Mouse (Mus musculus) common myeloid progenitor, adult 5-6 weeks (primary cell): Measurements from ENCODE around the gene Gskip. TPM values are rescaled to one million over a fixed set of nuclear protein-coding genes. Genes with fewer than 3 reads are reported as not detected.
A peak's percentile ranks its signal among the peaks of the same experiment; 100 is the strongest.

Experiments used
- ATAC-seq: replicated peaks from 2 replicates; pipeline ENCODE4 v1.8.0; 2016; ENCODE audit warnings: low read depth, mild to moderate bottlenecking, moderate TSS enrichment, inconsistent platforms; ENCODE audit not compliant: poor library complexity, severe bottlenecking
- total RNA-seq: library from RNA; stranded (forward); fragments of 200-1000, 187-1606 nt; gene quantifications from 2 replicates; pipeline ENCODE4 v1.2.3, GENCODE M21; 2017

Gene Gskip
- total RNA-seq, 1 experiment from 2014 or later = 10.7 TPM

DNA sequence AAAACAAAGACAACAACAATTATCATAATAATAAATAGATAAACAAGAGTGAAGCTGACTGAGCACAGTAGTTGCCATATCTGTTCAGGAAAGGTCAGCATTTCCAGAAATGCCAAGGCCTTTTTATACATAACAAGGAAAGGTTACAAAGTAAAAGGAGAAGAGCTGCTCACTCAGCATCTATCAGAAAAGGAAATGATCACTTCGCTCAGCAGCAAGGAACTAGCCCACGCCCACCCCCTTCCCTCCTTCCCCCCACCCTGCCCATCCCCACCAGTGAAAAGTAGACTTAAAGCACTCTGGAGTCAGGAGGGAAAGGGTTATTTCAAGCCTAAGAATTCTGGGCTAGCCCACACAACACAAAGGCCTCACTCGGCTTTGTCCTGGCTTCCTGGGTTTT, 35.6 kb downstream of the Gskip start:
- no peak for ATAC-seq

DNA sequence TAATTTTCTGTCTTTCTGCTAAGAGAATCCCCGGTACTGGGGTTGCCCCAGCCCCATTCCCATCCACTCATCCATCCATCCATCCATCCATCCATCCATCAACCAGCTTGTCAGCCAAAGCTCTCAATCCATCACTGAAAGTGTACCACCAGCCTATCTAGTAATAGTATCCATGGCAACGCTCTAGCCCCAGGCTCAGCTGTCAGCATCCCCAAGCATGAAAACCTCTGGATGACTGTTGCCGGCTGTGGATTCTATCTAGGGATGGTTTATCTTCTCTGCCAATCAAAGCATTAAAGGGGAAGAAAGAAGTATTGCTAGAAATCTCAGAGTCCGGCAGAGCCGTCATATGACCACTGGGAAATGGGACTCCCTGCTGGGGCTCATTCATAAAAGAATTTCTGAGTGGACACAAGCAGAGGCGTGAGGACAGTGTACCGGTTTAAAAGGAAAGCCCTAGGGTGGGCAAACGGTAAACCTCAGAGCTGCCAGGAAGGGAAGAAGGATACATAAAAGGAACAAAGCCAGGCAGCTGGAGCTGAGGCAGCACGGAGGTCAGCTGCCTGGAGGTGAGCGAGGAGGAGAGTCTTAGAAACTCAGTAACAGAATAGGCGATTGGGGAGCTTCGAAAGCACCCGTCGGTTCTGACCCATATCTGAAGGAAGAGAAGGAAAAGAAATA, 37.0 kb downstream of the Gskip start:
- no peak for ATAC-seq

DNA sequence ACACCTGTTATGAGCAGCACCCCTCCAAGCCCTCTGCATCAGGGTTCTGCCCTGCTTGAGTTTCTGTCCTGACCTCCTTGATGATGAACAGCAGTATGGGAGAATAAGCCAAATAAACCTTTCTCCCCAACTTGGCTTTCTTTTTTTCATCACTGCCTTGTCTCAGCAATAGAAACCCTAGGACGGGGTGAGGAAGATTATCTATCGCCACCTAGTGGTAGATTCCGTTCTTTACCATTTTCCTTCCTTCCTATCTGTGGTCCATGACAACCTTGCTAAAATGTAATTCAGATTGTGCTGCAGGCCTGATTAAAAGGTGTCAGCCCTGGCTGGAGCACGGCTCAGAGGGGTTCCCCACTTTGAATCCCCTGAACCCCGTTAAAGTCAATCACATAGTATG, 38.0 kb downstream of the Gskip start:
- peak; percentile 44; the same call in 1 of the 2 replicates for ATAC-seq

DNA sequence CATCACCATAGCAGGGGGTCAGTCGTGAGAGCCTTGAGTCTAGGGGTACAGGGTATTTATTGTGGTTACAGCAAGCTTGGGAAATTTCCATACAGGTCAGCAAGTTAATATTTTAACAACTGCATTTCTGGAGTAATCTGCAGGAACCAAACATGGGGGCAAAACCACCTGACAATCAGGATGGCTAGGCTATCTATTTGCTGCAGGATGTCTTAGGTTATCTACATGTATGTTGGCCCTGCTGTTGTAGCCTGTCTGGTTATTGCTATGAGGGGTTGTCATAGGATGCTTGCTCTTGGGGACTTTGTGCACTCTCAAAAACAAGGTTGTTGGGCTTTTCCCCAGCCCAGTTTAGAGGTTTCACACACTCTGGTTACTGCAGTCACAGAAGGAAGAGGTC, 40.0 kb downstream of the Gskip start:
- peak; percentile 63 for ATAC-seq

DNA sequence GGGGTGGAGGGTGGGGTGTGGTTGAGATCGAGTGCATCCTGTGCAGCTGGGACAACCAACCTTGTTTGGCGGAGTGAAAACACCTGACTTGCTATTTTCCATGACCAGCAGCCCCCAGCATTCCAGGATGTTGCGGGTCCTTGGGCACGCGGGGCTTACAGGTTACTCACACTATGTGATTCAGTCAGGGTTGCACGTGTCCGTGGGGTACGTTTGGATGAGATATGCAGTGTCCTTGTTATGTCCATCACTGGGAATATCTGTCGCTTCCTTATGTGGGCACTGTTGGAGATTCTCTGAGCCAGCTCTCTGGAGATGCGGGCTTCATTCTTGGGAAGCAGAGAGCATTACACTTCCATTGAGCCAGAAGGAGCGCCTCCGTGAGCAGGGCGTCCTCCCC, 41.1 kb downstream of the Gskip start:
- ATAC-seq = no peak

DNA sequence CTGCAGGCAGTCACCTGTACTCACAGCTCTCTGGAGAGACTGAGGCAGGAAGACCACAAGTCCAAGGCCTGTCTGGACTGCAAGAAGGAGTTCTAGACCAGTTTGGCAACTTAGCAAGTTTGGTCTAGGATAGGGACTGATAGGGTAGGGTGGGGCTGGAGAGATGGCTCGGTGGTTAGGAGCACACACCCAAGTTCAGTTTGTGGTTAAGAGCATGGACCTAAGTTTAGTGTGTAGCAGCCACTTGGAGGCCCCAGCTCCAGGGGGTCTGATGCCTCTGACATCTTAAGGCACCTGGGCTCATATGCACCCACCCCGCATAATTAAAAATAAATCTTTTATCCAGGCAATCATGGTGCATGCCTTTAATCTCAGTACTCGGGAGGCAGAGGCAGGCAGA, 42.6 kb downstream of the Gskip start:
- ATAC-seq = peak; percentile 46

DNA sequence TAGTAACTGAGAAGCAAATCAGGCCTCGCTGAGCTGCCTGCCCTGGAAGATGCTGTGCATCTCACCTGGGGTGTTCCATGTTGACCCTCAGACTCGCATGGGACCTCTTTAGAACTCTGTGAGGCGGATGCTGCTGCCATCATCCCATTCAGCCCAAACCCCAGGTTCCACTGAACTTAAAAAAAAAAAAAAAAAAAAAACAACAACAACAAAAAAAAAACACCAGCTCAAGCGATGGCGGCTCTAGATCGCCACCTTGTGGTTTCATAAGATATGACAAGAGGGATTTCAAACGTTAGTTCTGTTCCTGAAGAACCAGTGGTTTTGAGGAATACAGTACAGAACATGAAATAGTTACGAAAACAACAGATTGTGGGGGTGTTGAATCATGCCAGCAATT, 43.3 kb downstream of the Gskip start:
- ATAC-seq = 0 out of 2 replicates have a peak, but pooled peaks have one; percentile 36

DNA sequence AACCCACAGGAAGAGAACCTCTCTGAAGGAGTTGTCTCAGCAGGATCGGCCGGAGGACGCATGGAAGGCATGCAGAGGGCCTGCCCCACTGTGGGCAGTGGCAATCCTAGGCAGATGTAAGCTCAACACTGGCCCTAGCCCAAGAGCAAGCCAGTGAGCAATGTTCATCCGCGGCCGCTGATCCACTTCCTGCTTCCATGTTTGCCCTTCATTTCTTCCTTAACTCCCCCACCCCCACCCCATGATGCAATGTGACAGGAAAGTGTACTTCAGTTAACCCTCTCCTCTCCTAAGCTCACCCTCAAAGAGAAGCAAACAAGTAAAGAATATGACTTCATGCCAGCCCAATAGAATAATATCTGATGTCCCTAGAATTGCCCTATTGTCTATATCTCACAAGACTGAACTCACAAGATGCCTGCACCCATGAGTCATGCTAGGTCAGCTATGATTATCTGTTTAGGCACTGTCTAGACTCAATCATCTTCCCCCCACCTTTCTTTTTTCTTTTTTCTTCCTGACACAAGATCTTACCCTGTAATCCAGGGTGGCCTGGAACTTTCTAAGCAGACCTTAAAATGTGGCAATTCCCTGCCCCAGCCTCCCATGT, 46.3 kb downstream of the Gskip start:
- ATAC-seq = no peak

DNA sequence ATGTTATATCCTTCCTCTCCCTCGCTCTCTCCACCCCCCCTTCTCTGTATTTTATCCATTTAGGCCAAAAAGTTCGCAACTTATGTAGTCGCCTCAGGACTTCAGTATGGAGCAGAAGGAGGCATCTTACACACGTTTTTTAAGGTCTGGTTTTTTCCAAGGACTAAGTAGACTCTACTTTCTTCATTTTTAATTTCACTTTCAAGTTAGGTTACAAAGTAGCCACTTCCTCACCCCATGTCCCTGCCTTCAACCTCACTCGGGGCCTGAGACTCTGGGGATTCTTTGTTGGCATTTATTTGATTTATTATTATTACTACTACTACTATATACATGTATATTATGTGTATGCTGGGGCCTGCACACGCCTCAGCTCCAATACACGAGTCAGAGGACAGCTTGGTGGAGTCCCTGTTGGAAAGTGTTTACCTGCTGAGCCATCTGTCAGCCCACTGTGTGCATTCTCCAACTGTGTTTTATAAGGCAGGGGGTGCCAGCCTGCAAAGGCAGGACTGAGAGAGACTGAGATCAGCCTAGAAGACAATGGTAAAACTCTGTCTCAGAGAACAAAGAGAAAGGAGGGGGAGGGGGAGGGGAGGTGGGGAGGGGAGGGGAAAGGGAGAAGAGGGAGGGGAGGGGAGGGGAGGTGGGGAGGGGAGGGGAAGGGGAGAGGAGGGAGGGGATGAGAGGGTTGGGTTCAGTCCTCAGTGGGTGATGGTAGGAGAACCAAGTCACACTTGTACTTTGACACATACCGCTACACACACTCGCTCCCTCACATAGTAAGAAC, 48.9 kb downstream of the Gskip start:
- ATAC-seq = peak; percentile 64

DNA sequence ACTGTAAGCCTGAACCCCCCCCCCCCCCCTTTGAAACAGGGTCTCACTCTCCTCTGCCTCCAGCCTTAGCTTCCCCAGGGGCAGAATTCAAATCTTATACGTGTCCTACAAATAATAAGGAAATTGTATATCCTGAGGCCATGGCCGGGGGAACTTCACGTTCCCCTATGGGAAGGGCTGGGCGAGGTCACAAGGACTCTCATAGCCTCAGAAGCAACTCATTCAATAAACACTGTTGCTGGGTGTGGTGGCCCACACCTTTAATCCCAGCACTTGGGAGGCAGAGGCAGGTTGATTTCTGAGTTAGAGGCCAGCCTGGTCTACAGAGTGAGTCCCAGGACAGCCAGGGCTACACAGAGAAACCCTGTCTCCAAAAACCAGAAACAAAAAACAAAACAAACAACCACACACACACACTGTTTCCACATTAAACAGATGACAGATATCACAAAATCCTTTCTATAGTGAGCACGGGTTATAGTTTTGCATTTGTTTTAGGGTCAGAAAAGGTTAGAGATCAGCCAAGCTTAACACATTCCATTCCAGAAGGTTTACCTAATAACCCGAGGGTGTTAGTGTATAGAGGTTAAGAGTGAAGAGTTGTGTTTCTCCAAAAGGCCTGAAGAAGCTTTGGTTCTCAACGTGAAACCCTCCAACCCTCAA, 50.7 kb downstream of the Gskip start:
- no peak for ATAC-seq

DNA sequence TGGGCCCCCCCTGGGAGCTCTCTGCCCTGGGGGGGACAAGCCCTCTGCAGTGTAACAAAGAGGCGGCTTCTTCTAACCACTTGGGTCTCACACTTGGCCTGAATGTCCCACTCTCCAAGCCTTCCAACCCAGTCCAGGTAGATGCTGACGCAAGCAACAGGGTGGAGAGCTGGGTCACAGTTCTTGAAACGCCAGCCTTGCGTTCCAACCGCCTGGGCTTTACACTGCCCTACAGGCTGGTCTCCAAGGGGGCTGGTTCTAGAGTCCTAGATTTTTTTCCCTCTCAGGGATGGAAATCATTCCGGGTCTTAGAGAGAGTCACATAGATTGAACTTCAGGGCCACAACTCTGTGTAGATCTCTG, 51.2 kb downstream of the Gskip start:
- no peak for ATAC-seq

DNA sequence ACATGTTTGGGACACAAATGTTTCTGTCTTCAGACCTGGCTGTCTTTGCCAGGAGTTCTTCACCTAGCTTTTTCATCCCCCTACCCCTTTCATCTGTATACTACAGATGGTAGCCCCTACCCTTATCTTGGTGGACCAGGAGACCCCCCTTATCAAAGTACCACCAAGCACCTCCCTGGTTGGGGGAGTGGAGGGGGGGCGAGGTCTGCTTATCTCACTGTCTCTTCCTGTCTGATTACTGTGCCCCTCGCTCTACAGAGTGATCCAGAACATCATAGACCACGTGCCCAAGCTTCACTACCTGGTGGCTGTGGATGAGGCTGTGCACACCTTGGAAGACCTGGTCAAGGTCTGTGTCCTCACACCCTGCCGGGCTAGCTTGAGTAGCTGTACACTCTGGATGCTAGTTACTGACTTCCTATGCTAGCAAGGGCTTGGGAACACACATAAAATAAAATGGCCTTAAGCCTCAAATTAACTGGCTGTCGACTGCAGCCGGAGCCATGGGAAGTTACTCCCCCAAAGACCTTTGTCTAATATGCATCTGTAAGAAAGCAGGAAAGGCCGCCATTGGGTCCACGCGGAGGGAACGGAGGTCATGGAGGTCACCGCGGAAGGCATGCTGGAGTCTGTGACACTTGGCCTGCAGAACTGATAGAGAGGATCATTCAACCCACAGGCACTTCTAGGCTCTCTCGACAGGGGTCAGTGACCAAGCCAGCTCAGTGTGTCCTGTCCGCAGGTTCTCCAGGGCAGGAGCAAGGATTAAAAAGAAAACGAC, 53.9 kb downstream of the Gskip start:
- ATAC-seq = peak; percentile 34; the same call in 1 of the 2 replicates

DNA sequence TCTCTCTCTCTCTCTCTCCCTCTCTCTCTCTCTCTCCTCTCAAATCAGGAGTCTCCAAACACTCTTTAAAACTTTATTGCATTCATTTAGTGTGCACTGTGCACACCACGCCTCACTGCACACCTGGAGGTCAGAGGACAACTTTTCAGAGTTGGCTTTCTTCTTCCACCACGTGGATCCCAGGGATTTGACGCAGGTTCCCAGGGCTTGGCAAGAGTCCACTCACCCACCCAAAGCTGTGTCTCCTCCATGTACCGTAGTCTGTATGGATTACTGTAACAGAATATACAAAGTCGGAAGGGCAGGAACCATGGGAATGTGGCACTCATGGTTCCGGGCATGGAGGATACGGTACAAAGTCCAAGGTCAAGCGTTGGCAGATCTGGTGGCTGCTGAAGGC, 55.0 kb downstream of the Gskip start:
- ATAC-seq = no peak

DNA sequence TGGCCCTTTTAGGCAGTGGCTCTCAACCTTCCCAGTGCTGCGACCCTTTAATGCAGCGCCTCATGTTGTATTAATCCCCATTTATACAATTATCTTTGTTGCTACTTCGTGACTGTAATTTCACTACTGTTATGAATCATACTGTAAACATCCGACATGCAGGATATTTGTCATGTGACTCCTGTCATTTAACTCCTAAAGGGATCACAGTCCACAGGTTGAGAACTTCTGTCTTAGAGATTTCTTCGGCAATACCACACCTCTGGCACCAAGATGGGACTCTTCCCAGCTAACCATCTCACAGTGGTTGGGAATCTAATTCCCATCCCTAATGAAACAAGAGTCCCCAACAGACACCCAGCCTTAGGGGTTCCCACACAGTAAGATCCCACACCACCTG, 63.5 kb downstream of the Gskip start:
- no peak for ATAC-seq

Other genes starting within 250 kb of the Gskip start
- not detected in 2 replicates for gene D430019H16Rik, start 231.0 kb upstream of the Gskip start, total RNA-seq
- gene Bdkrb2, start 121.6 kb upstream of the Gskip start, total RNA-seq = not detected in 2 replicates
- gene Bdkrb1, start 81.7 kb upstream of the Gskip start, total RNA-seq = not detected in 2 replicates
- gene Atg2b, start 382 bp downstream of the Gskip start, total RNA-seq = 24.7 and 34.0 TPM in 2 replicates
- not detected in 2 replicates for gene Ak7, start 21.1 kb downstream of the Gskip start, total RNA-seq
- 166 and 176 TPM in 2 replicates for gene Papola, start 99.9 kb downstream of the Gskip start, total RNA-seq